Mouse (Mus musculus) hindbrain, embryonic 12.5 days (tissue): Measurements from ENCODE around the gene Shank3. TPM values are rescaled to one million over a fixed set of nuclear protein-coding genes. Genes with fewer than 3 reads are reported as not detected.

Experiments used
- ATAC-seq: fragments of 200-750 bp; cut with Nextera tagmentation; 2 replicates; pipeline ENCODE4 v1.8.0; 2017; ENCODE audit warnings: moderate TSS enrichment; ENCODE audit not compliant: low FRiP score
- H3K27ac ChIP-seq: fragments of 300-500 bp; sonication (generic); 2 replicates; pipeline ENCODE4 v1.5.1; 2016; ENCODE audit warnings: mild to moderate bottlenecking
- H3K27me3 ChIP-seq: fragments of 300-500 bp; sonication (generic); 2 replicates; pipeline ENCODE4 v1.6.1; 2016; ENCODE audit warnings: mild to moderate bottlenecking
- H3K36me3 ChIP-seq: fragments of 300-500 bp; sonication (generic); 2 replicates; pipeline ENCODE4 v1.6.1; 2016; ENCODE audit warnings: mild to moderate bottlenecking
- H3K4me1 ChIP-seq: fragments of 300-500 bp; sonication (generic); 2 replicates; pipeline ENCODE4 v1.6.1; 2016
- H3K4me2 ChIP-seq: fragments of 300-500 bp; sonication (generic); replicated peaks from 2 replicates; pipeline ENCODE4 v1.6.1; 2016; ENCODE audit warnings: mild to moderate bottlenecking
- H3K4me3 ChIP-seq: fragments of 300-500 bp; sonication (generic); 2 replicates; pipeline ENCODE4 v1.5.1; 2016; ENCODE audit warnings: mild to moderate bottlenecking
- H3K9ac ChIP-seq: fragments of 300-500 bp; sonication (generic); 2 replicates; pipeline ENCODE4 v1.6.1; 2016; ENCODE audit warnings: mild to moderate bottlenecking, moderate library complexity
- H3K9me3 ChIP-seq: fragments of 300-500 bp; sonication (generic); replicated peaks from 2 replicates; pipeline ENCODE4 v1.6.1; 2016; ENCODE audit warnings: mild to moderate bottlenecking
- WGBS: fragments of 180-500 bp; shearing (Covaris S2); methylation state at CpG from one replicate; pipeline ENCODE4 v1.1.7; 2016; 5-methylcytosine and 5-hydroxymethylcytosine counted together
- polyA plus RNA-seq: library from polyadenylated mRNA; unstranded; fragments of >200 nt; fragmentation: Nextera tagmentation; extraction: Ambion mirVana; gene quantifications from 2 replicates; pipeline ENCODE4 v1.2.1, GENCODE M21; 2016

Gene Shank3
- polyA plus RNA-seq, 1 experiment from 2014 or later: 7.5 TPM

DNA sequence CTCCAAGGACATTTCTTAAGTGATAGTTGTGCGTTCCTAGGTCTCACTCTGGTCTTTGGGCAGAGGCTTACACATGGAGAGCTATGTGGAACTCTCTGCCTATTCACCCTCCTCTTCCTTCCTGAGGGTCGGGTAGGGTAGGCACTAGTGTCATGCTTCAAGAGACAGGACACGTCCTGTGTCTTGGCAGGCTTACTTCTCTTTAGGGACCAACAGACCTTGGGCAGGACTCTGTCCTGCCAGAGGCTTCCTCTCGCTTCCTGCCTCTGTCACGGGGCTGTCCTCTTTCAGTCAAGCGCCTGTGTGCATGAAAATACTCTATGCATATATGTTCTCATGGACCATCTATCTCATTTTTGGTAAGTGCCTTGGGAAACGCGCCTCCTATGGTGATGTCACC, 8.3 kb downstream of the Shank3 start:
- H3K4me3 ChIP-seq: no peak overlapping the region
- no peaks in the 10 kb centered on the region for H3K4me1 ChIP-seq
- H3K4me2 ChIP-seq: no peak overlapping the region
- no peak for ATAC-seq
- 0 out of 2 replicates have a peak, but pooled peaks cover 4% of the 10 kb centered on the region for H3K9me3 ChIP-seq
- H3K9ac ChIP-seq: no peak overlapping the region
- no peak overlapping the region for H3K27ac ChIP-seq
- 92% methylated on average over 8 of the region's 8 CpGs for WGBS
- peaks cover 34% of the 10 kb centered on the region; the same call in 1 of the 2 replicates for H3K36me3 ChIP-seq
- H3K27me3 ChIP-seq: no peaks in the 10 kb centered on the region

DNA sequence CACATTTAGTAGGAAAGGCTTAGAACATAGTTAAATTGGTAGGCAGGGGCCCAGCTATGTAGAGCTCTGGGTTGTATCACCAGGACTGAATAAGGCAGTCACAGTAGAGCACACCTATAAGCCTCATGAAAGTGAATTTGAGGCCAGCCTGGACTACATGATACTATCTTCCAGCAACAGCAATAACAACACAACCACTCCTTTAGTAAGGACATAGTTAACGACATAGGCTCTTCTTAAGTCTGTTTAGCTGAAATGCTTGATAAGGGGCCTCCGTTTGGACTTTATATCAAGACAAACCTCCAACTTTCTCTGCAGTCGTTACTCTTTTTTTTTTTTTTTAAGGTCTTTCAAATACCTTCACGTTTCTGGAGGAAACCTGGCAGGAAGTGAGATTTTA, 13.3 kb downstream of the Shank3 start:
- Histone ChIP-seq H3K4me1 (no peaks in the 10 kb centered on the region), H3K9ac (no peak overlapping the region), H3K27me3 (no peaks in the 10 kb centered on the region), H3K27ac (no peak overlapping the region), H3K4me2 (no peak overlapping the region), H3K4me3 (no peak overlapping the region), H3K9me3 (no peaks in the 10 kb centered on the region), H3K36me3 (no peaks in the 10 kb centered on the region)
- ATAC-seq: no peak
- 84% methylated on average over 4 of the region's 4 CpGs for WGBS

DNA sequence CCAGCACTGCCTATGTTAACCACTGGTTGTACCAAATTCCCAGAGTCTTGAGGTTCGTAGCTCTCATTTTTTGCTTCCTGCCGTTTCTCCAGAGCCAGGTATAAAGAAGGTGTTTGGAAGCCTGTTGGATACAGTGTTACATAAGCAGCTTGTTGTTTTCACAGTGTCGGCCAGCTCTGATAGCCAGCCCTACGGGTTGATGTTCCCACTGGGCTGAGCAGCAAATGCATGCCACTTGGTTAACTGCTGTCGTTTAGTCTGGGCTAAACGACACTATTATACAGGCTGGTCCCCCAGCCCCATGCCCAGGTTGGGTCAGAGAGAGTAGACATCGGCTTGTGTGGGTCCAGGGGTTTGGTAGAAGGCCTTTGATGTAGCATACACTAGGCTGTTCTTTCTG, 22.5 kb downstream of the Shank3 start:
- Histone ChIP-seq H3K9me3 (no peaks in the 10 kb centered on the region), H3K36me3 (peaks cover 1% of the 10 kb centered on the region; the same call in 1 of the 2 replicates), H3K4me2 (no peak overlapping the region), H3K4me1 (peaks cover 11% of the 10 kb centered on the region), H3K27ac (no peak overlapping the region), H3K9ac (no peak overlapping the region), H3K4me3 (no peak overlapping the region), H3K27me3 (peaks cover 41% of the 10 kb centered on the region)
- 81% methylated on average over 7 of the region's 7 CpGs for WGBS
- no peak for ATAC-seq

DNA sequence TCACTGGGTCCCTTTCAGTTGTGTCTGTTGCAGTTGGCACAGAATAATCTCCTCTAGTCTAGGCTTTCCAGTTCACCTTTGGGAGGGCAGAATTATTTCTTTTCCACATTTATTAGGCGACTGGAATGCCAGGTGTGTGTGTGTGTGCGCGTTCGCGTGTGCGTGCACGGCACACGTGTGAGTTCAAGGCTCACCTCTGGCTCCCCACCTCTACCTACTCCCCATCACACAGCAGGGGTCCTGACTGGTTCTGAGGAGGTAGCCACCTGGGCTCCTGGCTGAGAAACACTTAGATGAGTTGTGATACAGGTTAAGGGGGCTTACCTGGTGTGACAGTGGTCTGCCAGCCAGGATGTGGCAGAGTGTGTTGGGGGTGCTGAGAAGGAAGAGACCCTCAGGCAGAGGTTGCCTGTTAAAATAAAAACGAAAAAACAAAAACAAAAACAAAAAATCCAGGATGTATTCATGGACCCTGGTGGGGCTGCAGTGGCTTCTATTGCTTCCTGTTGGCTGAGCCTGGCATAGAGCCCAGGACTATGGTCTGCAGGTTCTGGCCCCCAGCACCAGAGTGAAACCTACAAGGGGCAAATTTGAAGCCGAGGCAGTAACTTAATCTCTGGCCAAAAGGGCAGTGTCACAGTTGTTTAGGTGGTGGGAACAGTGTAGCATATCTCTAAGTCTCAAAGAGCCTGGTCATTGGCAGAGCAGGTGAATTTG, 23.3 kb downstream of the Shank3 start:
- Histone ChIP-seq H3K9me3 (no peaks in the 10 kb centered on the region), H3K4me3 (peak overlapping the region; percentile 68; the same call in 1 of the 2 replicates), H3K27me3 (peaks cover 41% of the 10 kb centered on the region), H3K9ac (no peak overlapping the region), H3K36me3 (peaks cover 3% of the 10 kb centered on the region; the same call in 1 of the 2 replicates), H3K27ac (no peak overlapping the region), H3K4me2 (peak overlapping the region; percentile 99), H3K4me1 (peaks cover 11% of the 10 kb centered on the region)
- no peak for ATAC-seq
- WGBS: 87% methylated on average over 10 of the region's 10 CpGs

DNA sequence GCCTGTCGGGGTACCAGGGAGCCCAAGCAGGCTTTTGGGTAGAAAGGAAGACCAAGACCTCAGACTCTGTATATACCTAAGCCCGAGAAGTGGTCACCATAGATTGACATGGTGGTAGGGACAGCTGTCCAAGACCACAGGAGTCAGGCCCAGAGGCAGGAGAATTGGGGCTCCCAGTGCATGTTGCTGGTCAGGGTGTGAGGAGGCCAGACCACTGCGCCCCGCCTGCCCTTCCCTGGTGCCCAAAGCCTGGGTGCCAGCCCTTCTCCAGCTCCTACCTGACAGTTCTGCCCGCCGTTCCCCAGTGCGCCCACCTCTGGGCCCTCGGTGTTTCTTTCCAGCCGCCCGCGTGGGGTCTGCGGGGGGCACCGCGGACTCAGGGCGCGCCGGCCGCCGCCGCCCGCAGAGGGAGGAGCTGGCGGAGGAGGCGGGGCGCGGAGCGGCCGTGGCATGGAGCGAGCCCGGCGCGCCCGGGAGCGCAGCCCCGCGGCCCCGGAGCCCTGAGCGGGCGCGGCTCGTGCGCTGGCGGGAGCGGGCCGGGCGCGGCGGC, 23.9 kb downstream of the Shank3 start:
- H3K4me2 ChIP-seq: peak overlapping the region; percentile 99
- peaks cover 11% of the 10 kb centered on the region for H3K4me1 ChIP-seq
- H3K4me3 ChIP-seq: peak overlapping the region; percentile 68
- H3K36me3 ChIP-seq: peaks cover 3% of the 10 kb centered on the region; the same call in 1 of the 2 replicates
- ATAC-seq: peak; percentile 43; the same call in 1 of the 2 replicates
- 23% methylated on average over 13 of the region's 47 CpGs for WGBS
- H3K9ac ChIP-seq: peak overlapping the region; percentile 43; the same call in 1 of the 2 replicates
- peaks cover 41% of the 10 kb centered on the region for H3K27me3 ChIP-seq
- H3K27ac ChIP-seq: no peak overlapping the region
- H3K9me3 ChIP-seq: no peaks in the 10 kb centered on the region

GRCm38 (mm10) chr15:89524001-89524571, 24.7 kb downstream of the Shank3 start:
- no peak for ATAC-seq
- Histone ChIP-seq H3K4me2 (peak overlapping the region; percentile 99), H3K9ac (peak overlapping the region; percentile 63), H3K4me3 (peak overlapping the region; percentile 68), H3K36me3 (peaks cover 3% of the 10 kb centered on the region; the same call in 1 of the 2 replicates), H3K4me1 (peaks cover 11% of the 10 kb centered on the region), H3K9me3 (no peaks in the 10 kb centered on the region), H3K27ac (no peak overlapping the region), H3K27me3 (peaks cover 41% of the 10 kb centered on the region)
- 6% methylated on average over 43 of the region's 52 CpGs for WGBS

DNA sequence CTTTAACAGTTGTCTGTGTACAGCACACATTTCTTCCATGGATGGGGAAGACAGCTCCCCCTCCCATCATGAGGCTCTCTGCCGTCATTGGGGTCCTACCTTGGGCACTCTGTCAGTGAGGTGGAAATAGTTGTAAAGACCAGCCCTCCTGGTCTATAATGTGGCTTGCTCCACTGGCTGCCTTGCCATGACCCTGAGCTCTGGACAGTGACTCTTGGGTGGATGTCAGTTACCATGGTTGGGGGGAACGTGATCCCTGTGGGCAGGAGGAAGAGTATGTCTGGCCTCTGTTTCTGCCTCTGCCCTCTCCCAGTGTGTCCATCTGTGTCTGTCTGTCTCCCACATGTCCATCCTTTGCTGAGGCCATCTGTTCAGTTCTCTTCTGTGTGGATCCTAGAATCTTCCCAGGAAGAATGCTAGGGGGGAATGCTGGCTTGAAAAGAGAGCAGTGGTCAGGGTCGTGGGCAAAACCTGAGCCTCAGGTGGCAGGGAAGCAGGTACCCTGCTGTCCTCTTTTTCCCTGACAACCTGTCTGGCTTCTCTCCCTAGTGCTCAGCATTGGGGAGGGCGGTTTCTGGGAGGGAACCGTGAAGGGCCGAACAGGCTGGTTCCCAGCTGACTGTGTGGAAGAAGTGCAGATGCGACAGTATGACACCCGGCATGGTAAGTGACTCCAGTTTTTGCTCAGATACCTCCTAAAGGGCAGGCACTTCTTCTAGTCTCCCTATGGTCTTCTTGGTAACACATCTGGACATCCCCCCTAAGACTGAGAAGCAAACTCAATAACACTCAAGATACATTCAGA, 25.4 kb downstream of the Shank3 start:
- Histone ChIP-seq H3K36me3 (peaks cover 3% of the 10 kb centered on the region; the same call in 1 of the 2 replicates), H3K9ac (no peak overlapping the region), H3K4me3 (peak overlapping the region; percentile 68), H3K4me1 (peaks cover 11% of the 10 kb centered on the region), H3K4me2 (peak overlapping the region; percentile 99), H3K9me3 (no peaks in the 10 kb centered on the region), H3K27ac (no peak overlapping the region), H3K27me3 (peaks cover 41% of the 10 kb centered on the region)
- ATAC-seq: no peak
- 71% methylated on average over 8 of the region's 8 CpGs for WGBS

- Histone ChIP-seq H3K27me3 (peaks cover 41% of the 10 kb centered on the region), H3K9ac (no peak overlapping the region), H3K4me3 (no peak overlapping the region), H3K27ac (no peak overlapping the region), H3K9me3 (no peaks in the 10 kb centered on the region), H3K4me1 (peaks cover 11% of the 10 kb centered on the region), H3K36me3 (peaks cover 3% of the 10 kb centered on the region; the same call in 1 of the 2 replicates), H3K4me2 (no peak overlapping the region)
- ATAC-seq: no peak
- 95% methylated on average over 8 of the region's 8 CpGs for WGBS
Observed at GRCm38 (mm10) chr15:89525464-89525863, 26.0 kb downstream of the Shank3 start.

- ATAC-seq: no peak
- Histone ChIP-seq H3K9me3 (no peaks in the 10 kb centered on the region), H3K27me3 (peaks cover 41% of the 10 kb centered on the region), H3K27ac (no peak overlapping the region), H3K9ac (no peak overlapping the region), H3K4me1 (peaks cover 11% of the 10 kb centered on the region), H3K4me2 (no peak overlapping the region), H3K4me3 (no peak overlapping the region), H3K36me3 (peaks cover 3% of the 10 kb centered on the region; the same call in 1 of the 2 replicates)
- WGBS: 76% methylated on average over 7 of the region's 7 CpGs
Observed at GRCm38 (mm10) chr15:89525896-89526295, 26.5 kb downstream of the Shank3 start.

DNA sequence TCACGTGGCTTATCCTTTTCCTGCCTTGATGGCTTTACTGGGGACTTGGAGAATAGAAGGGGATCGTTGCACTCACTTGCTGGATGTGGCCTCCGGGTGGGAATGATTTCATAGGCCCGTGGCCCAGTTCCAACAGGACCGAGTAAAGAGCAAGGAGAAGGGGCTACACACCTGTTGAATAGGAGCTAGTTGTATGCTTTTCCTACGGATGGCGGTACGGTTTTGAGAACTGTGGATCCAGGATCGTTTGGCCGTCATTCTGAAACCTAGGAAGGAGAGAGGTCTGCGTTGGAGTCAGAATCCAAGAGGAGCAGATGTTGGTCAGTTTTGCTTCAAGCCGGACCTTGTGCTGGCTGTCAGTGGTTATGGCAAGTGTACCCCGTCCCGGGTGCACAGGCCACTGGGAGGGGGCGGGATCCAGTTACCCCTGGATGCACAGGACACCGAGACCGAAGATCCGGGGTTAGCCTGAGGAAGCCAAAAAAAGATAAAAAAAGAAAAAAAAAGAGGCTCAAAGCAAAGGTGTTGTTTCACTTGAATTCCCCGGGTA, 27.4 kb downstream of the Shank3 start:
- Histone ChIP-seq H3K4me1 (peaks cover 12% of the 10 kb centered on the region), H3K36me3 (peaks cover 3% of the 10 kb centered on the region; the same call in 1 of the 2 replicates), H3K4me3 (no peak overlapping the region), H3K27me3 (peaks cover 33% of the 10 kb centered on the region), H3K4me2 (no peak overlapping the region), H3K27ac (no peak overlapping the region), H3K9me3 (no peaks in the 10 kb centered on the region), H3K9ac (no peak overlapping the region)
- ATAC-seq: no peak
- WGBS: 94% methylated on average over 19 of the region's 19 CpGs

DNA sequence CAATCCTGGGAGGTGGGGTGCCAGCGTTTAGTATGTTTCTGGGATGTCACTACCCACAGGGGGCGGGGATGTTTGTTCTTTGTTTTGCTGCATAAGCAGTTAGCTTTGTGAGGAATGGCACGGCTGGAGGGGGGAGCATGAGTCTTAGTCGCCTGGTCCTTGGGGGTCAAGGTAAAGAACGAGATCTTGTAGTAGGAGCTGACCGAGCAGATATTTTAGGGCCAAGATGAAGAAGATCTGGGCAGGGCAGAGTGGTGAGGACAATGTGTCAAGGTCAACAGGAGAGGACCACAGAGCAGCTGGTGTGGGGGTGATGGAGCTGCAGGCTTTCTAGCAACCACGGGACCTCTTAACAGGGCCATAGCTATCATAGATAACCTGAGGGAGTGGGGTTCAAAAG, 28.0 kb downstream of the Shank3 start:
- WGBS: 76% methylated on average over 7 of the region's 7 CpGs
- no peaks in the 10 kb centered on the region for H3K9me3 ChIP-seq
- H3K4me1 ChIP-seq: peaks cover 18% of the 10 kb centered on the region
- peaks cover 28% of the 10 kb centered on the region for H3K27me3 ChIP-seq
- H3K36me3 ChIP-seq: peaks cover 3% of the 10 kb centered on the region; the same call in 1 of the 2 replicates
- H3K4me3 ChIP-seq: no peak overlapping the region
- no peak overlapping the region for H3K27ac ChIP-seq
- no peak overlapping the region for H3K4me2 ChIP-seq
- no peak for ATAC-seq
- H3K9ac ChIP-seq: no peak overlapping the region
